Mouse (Mus musculus) spleen, adult 2 months (tissue): ENCODE results near the gene Fermt3. TPM values are rescaled to one million over a fixed set of nuclear protein-coding genes. Genes with fewer than 3 reads are reported as not detected.

Source experiments
- DNase-seq, 2 experiments: peaks; one replicate each; pipeline versions ENCODE4 v3.0.0 to v3.0.0-alpha.2; 2012 to 2021; ENCODE audit warnings: low spot score in 2 of 2, low read depth in 1 of 2
- H3K27ac ChIP-seq: fragments of 200-500 bp; 2 replicates; pipeline ENCODE4 v1.5.1; 2012; ENCODE audit warnings: low read length, inconsistent platforms; ENCODE audit not compliant: insufficient read depth
- H3K27me3 ChIP-seq: fragments of 200-500 bp; 2 replicates; pipeline ENCODE4 v1.6.1; 2012; ENCODE audit warnings: mild to moderate bottlenecking, moderate library complexity, low read length, inconsistent platforms; ENCODE audit not compliant: control insufficient read depth, insufficient read depth
- H3K36me3 ChIP-seq: fragments of 200-500 bp; 2 replicates; pipeline ENCODE4 v1.6.1; 2012; ENCODE audit warnings: mild to moderate bottlenecking, low read length, inconsistent platforms; ENCODE audit not compliant: control insufficient read depth, insufficient read depth
- H3K4me1 ChIP-seq: fragments of 200-500 bp; 2 replicates; pipeline ENCODE4 v1.6.1; 2011; ENCODE audit warnings: inconsistent platforms; ENCODE audit not compliant: control insufficient read depth, insufficient read depth, insufficient read length
- H3K4me3 ChIP-seq: fragments of 200-500 bp; 2 replicates; pipeline ENCODE4 v1.5.1; 2011; ENCODE audit warnings: mild to moderate bottlenecking, inconsistent platforms; ENCODE audit not compliant: insufficient read depth, insufficient read length; ENCODE audit errors: extremely low read depth
- CTCF ChIP-seq: fragments of 200-500 bp; IDR thresholded peaks from 2 replicates; pipeline ENCODE4 v1.5.1; 2011; ENCODE audit warnings: mild to moderate bottlenecking, inconsistent platforms; ENCODE audit not compliant: insufficient read depth, insufficient read length, insufficient replicate concordance; ENCODE audit errors: extremely low read depth
- POLR2A ChIP-seq: fragments of 200-500 bp; IDR thresholded peaks from 2 replicates; pipeline ENCODE4 v1.6.1; 2011; ENCODE audit warnings: low read depth, low read length, inconsistent platforms
- WGBS: fragments of 180-500 bp; shearing (Covaris S2); methylation state at CpG from one replicate; pipeline ENCODE4 v1.1.7; 2018; 5-methylcytosine and 5-hydroxymethylcytosine counted together
- polyA plus RNA-seq: library from polyadenylated mRNA; depleted of rRNA; stranded (reverse); fragments of >200 nt; gene quantifications from 2 replicates; pipeline ENCODE4 v1.2.3, GENCODE M21; 2012

The Fermt3 gene
- polyA plus RNA-seq, 1 experiment = 194 TPM

DNA sequence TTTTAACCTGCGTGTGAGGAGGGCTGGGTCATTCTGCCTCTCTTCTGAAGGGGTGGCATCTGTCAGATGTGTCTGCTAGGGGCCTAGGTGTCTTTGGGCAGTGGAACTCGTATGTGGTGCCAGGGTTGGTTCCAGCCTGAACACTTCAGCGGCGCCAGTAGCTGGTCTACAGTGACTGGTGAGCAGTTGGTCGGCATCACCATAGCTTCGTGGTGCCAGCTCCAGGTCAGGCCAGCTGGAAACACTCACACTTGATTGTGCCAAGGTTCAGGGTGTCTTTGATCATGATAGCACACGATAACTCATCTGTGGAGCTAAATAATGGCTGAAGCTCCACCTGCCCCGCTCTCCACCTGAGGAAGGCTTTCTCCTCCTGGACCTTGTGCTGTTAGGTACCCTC lies 43.6 kb upstream of the Fermt3 start:
- no peak for TF ChIP-seq POLR2A
- TF ChIP-seq CTCF = no peak
- Histone ChIP-seq H3K36me3 (no peaks in the 10 kb centered on the region), H3K4me3 (no peak overlapping the region), H3K27ac (no peak overlapping the region), H3K4me1 (peaks cover 4% of the 10 kb centered on the region; the same call in 1 of the 2 replicates), H3K27me3 (no peaks in the 10 kb centered on the region)
- DNase-seq = no peak
- WGBS = 91% methylated on average over 8 of the region's 8 CpGs

DNA sequence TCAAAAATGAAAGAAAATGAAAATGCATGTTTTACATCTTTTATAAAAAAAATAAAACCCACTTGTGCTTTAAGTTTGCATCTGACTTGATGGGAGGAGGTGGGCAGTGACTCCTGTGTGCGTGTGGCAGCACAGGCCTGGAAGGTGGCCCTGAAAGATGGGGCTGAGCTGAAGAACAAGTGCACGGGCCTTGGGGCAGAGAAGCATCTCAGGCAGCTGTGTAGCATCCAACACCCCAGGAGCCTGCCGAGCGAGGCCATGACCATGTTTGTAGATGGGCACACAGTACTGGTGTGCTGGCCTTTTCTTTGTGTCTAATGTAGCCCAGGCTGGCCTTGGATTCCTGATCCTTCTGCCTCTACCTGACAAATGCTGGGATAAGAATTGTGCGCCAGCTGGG lies 42.8 kb upstream of the Fermt3 start:
- WGBS = 92% methylated on average over 5 of the region's 5 CpGs
- Histone ChIP-seq H3K4me1 (peaks cover 10% of the 10 kb centered on the region; the same call in 1 of the 2 replicates), H3K27ac (no peak overlapping the region), H3K36me3 (no peaks in the 10 kb centered on the region), H3K4me3 (no peak overlapping the region), H3K27me3 (no peaks in the 10 kb centered on the region)
- no peak for DNase-seq
- TF ChIP-seq CTCF (no peak), POLR2A (no peak)

GRCm38 (mm10) chr19:7058541-7058940 lies 39.3 kb upstream of the Fermt3 start:
- no peak for TF ChIP-seq CTCF
- TF ChIP-seq POLR2A = no peak
- 95% methylated on average over 6 of the region's 6 CpGs for WGBS
- Histone ChIP-seq H3K36me3 (no peaks in the 10 kb centered on the region), H3K4me1 (peaks cover 12% of the 10 kb centered on the region), H3K27me3 (no peaks in the 10 kb centered on the region), H3K4me3 (no peak overlapping the region), H3K27ac (no peak overlapping the region)
- no peak for DNase-seq

DNA sequence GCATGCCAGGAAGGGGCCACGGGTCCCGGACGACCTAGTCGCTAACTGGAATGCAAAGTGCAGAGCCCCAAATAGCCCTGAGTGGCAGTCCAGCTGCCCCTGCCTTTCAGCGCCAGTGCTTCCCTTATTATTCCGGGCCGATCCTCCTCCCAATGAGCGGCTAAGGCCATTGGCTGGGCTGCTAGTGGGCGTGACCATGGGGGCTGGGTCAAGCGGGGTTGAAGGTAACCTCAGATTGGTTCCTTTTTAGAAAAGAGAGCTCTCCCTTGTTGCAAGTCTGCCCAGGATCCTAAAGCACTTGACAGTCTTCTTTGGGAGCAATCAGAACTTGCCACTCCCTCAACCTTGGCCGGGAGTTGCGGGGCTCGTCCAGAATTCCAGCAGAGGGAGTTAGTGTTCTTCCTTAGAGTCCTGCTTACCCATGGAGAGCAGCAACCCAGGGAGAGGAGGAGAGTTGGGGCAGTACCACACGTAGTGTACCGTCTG lies 38.5 kb upstream of the Fermt3 start:
- peak; percentile 53 to 77 for DNase-seq
- no peaks in the 10 kb centered on the region for H3K27me3 ChIP-seq
- peaks cover 12% of the 10 kb centered on the region for H3K4me1 ChIP-seq
- 9% methylated on average over 15 of the region's 15 CpGs for WGBS
- H3K36me3 ChIP-seq = no peaks in the 10 kb centered on the region
- TF ChIP-seq CTCF (no peak), POLR2A (no peak)
- no peak overlapping the region for H3K27ac ChIP-seq
- H3K4me3 ChIP-seq = peak overlapping the region; percentile 82

DNA sequence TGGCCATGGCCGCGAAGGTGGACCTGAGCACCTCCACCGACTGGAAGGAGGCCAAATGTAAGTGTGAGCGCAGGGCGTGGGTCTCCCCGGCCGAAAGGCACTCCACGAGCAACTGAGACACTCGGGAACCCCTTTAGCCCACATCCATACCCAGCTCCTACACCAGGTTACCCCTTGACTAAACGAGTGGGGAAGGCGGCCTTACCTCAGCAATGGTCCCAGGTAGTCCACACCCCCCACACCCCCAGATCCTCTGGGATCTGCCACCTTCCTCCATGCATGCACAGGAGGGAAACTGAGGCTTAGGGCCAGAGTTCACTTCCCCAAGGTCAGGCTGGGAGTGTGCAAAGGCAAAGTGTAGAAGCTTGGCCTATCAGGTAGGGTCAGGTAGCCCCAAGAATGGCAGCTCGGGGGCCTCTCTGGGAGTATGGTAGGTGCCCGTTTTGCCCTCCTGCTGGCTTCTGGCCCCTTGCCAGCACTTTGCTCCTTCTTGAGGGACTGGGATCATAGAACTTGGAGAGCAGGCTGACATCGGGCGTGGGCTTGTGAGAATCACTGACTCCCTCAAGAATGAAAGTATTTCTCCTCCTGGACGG lies 38.0 kb upstream of the Fermt3 start:
- no peaks in the 10 kb centered on the region for H3K36me3 ChIP-seq
- DNase-seq = no peak
- H3K4me1 ChIP-seq = peaks cover 12% of the 10 kb centered on the region
- no peak for TF ChIP-seq POLR2A
- TF ChIP-seq CTCF = no peak
- H3K27ac ChIP-seq = no peak overlapping the region
- H3K4me3 ChIP-seq = peak overlapping the region; percentile 82
- 3% methylated on average over 16 of the region's 16 CpGs for WGBS
- no peaks in the 10 kb centered on the region for H3K27me3 ChIP-seq

GRCm38 (mm10) chr19:7056248-7057087 lies 37.2 kb upstream of the Fermt3 start, which contains the start of gene Macrod1:
Gene Macrod1, plus strand, starts transcription at chr19:7056810.
- H3K36me3 ChIP-seq = no peaks in the 10 kb centered on the region
- H3K27ac ChIP-seq = no peak within 1 kb of the TSS
- H3K4me1 ChIP-seq = peaks cover 12% of the 10 kb centered on the region
- TF ChIP-seq CTCF = no peak
- TF ChIP-seq POLR2A = no peak
- 2% methylated on average over 72 of the region's 72 CpGs for WGBS
- H3K27me3 ChIP-seq = no peaks in the 10 kb centered on the region
- peak in 1 of 2 experiments; percentile 70 for DNase-seq
- peak within 1 kb of the TSS; percentile 82 for H3K4me3 ChIP-seq
